Mouse (Mus musculus): ENCODE measurements around the gene Rps27l. TPM values are rescaled to one million over a fixed set of nuclear protein-coding genes. Genes with fewer than 3 reads are reported as not detected.

Gene Rps27l
- total RNA-seq, 1 experiment from 2014 or later: 291 TPM

DNA sequence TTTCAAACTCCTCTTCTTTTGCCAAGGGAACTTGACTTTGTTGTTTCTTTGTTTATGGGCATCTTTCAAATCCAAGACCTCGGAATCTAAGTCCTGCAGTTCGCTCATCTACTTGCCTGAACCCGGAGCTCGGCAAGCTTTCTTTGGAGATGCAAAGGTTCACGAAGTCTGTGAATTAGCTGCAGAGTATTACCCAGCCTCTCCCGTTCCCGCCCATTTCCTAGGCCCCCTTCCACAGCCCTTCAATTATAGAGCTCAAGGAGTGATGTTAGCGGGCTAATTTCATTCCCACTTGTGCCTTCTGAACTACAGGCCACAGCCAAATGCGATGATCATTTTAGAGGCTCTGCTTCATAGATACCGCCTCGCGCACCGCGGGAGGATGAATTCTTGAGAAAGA is 25.9 kb upstream of the Rps27l start:
- DNase-seq: no peak

DNA sequence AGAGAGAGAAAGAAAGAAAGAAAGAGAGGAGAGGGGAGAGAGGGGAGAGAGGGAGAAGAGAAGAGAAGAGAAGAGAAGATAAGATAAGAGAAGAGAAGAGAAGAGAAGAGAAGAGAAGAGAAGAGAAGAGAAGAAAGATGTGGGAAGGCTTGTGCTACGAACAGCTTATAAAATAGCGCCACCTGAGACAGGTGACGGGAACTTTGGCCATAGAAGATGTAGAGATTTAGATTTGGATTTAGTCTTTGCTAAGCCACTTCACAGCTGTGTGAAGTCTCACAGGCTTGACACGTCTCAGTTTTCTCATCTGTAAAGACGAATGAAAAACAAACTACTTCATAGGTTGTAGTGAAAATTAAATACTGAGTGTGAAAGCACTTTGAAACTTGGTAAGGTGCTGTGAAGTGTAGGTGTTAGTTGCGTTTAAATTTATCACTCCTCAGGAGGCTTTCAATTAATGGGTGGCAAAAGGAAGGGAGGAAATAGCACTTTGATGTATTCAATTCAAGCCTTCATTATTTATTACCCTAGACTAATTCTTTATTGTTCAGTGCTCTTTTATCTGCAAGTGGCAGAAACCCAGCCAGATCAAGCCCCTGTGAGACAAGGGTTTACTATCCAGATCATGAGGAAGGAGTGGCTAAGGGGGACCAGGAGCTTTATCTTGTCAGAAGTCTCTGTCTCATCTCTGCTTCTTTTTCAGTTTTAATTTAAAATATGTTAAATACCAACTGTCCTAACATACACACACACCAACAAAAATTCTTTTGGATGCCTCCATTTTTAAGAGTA is 25.2 kb upstream of the Rps27l start:
- no peak for DNase-seq

DNA sequence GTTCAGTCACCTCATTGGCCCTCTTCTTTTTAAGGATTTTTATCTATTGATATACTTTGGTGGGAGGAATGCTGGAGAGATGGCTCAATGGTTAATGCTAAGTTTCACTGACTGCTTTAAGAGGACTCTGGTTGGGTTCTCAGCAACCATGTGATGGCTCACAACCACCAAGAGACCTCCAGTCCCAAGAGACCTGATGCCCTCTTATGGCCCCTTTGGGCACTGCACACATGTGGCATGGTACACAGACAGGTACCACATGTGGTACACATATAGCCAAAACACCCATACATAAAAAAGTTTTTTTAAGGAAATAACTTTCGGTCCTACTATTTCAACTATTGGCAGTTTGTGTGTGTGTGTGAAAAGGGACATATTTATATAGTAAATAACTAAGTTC is 23.8 kb upstream of the Rps27l start:
- peak; percentile 26 for DNase-seq

DNA sequence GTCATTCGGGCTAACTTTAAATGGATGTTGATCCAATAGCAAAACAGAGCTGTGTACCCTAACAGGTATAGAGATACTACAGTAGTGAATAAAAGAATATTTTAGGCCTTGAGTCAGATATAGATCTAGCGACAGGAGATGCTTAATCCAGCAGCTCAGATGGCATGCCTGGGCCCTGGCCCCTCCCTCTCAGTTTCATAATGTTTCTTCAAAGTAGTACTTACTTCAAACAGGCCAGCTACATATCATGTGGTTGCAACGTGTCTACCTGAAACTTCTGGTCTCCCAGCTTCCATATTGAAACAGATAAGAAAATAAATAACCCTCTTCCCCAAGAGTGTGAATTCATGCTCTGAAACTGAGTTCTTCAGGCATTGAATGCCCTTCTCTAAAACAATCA is 20.0 kb upstream of the Rps27l start:
- DNase-seq: no peak

DNA sequence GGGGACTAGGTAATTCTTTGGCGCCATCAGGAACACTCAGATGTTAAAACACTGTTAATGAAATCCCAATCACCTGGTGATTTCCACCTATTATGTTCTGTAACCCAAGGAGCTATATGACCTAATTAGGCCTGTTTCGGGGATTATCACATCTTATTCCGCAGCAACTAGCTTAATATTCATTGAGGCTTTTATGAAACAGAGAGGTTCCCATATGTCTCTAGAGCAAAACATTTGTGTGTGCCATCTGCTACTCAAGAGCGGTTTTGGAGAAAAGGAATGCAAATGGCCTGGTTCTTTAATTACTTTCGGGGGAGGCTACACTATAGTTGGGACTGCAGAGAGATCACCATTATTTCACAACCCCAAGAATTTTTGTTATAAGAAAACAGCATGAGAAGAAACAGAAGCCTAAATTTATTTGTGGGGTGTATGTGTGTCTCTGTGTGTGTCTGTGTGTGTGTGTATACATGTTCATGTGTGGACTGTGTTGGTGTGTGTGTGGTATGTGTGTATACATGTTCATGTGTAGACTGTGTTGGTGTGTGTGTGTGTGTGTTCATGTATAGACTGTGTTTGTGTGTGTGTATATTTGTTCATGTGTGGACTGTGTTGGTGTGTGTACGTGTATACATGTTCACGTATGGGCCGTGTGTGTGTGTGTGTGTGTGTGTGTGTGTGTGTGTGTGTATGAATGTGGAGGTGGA is 18.0 kb upstream of the Rps27l start:
- no peak for DNase-seq

DNA sequence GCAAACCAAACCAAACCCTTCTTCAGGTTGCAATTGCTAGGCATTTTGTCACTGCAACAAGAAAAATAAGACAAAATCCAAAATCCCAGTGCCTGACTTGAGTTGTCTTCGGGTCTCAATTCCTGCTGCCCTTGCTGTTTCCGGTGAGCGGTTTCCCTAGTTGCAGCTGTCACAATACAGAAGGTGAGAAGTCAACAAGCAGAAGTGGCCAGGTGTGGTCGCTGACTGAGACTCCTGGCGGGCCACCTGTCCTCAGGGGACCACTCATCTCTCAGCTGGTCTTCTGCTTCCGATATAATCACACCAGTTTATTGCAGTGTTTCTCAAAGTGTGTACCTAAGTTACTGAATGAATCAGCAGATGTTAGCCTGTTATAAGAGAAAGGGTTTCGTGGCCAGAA is 15.5 kb upstream of the Rps27l start:
- no peak for DNase-seq

DNA sequence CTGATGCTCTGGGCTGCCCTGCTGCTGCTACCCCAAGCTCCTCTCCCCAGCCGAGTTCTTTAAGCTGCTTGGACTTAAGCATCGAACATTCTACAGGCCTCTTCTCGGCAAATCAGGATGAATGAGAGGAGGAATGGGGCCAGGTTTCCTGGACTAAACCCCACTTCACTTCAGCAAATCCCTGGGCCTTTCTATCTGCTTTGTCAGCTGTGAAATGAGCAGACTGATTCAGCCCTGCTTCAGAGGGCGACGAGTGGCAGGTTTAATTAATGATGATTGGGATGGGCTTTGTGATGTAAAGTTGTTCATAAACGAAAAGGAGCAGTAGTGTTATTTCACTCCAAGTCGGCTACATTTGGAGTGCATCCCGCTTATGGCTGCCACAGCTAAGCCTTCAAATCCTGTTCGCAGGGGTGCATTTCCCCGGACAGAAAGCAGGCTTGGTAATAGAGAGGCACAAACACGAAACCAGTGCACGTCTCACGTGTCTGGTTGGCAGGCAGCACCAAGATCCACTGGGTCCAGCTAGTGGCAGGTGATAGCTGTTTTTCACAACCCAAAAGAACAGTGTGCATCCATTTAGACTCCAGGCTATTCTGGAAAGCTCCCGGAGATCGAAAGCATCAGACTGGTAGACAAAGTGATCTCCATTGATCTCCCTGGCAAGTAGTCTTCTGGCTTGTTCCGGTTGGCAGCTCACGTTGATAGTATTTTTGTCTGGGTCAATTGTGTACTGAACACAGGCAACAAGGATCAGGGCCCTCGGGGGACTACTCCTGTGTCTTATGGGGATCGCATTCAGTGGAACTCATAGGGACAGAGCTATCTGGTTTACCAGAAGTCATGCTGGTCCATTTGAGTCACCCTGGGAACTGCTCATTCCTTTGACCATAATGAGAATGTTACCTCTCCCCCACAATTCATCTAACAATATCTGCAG is 11.7 kb upstream of the Rps27l start:
- DNase-seq: no peak

DNA sequence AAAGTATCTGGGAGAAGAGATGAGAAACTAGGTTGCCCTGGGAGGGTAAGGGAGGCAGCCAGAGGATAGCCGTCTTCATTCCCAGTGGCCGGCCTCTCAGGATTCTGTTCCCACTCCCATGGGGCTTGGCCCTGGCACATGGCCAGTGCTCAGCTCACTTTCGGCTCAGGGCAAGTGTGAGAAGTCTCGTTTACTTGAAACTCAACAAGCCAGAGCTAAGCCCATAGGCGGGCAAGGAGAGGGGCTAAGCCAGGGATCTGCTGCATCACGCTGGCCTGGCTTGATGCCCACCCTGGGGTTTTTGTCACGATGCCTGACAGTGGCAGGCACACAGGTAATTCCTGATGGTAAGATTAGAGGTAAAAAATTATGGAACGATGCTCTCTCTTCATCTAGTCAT is 8.4 kb upstream of the Rps27l start:
- DNase-seq: peak; percentile 62

DNA sequence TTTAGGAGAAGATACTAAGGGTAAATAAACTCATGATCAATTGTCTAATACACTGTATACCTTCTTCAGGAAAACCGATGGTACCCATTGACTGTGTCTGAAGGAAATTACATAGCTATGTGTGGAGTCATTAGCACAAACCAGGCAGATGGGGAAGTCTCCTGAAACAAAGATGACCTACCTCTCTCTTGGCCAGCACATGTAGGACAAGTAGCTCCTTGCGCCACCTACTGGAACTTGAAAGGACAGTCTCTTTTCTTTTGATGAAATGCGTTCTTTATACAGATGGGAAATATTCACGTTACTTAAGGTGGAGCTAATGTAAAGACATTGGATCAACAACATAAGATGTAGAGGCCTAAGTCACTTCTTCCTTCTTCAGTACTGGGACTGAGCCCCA is 7.0 kb upstream of the Rps27l start:
- DNase-seq: peak; percentile 70

DNA sequence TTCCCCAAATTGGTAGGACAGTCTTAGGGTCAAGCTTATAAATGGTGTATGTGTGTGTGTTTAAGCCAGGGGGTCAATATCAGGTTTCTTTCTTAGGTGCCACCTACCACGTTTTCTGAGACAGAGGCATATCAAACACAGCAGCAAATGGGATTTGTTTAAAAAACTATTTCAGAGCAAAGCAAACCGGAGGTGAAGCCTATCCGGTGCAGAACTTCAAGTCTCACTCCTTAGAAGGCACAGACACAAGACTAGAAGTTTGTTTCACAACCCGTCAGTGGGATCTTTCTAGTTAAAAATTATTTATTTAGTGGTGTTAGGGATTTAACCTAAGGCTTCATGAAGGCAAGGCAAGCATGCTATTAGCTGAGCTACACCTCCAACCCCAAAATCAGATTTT is 725 bp upstream of the Rps27l start:
- DNase-seq: no peak

DNA sequence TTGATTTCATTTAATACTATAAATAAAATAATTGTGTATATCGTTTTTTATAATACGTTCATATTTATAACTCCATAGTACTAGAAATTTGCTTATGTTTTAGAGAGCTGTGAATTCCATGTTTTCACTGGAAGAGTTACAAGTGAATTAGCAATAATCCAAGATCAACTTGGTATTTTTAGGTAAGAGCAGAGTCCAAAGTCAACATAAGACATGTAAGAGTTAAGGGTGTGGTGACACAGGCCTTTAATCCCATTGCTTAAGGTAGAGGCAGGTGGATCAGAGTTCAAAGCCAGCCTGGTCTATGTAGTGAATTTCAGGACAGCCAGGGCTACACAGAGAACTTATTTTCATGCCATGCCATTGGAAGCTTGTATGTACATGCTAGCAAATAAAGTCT is 2.6 kb downstream of the Rps27l start:
- no peak for DNase-seq

DNA sequence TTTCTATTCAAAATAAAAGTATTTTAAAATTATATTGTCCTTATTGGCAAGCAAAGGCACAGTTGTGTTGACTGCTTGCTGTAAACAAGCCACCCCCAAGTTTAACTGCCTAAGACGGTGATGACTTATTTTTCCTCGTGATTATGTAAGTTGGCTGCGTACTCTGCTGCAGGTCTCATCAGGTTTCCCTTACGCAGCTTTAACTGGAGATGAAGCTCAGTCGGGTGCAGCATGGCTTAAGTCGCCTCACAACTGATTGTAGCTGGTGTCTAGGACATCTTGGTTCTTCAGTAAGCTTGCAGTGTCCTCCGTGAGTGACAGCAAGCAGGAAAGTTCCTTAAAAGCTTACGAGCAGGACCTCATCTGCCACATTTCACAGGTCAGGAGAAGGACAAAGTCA is 6.4 kb downstream of the Rps27l start:
- no peak for DNase-seq

DNA sequence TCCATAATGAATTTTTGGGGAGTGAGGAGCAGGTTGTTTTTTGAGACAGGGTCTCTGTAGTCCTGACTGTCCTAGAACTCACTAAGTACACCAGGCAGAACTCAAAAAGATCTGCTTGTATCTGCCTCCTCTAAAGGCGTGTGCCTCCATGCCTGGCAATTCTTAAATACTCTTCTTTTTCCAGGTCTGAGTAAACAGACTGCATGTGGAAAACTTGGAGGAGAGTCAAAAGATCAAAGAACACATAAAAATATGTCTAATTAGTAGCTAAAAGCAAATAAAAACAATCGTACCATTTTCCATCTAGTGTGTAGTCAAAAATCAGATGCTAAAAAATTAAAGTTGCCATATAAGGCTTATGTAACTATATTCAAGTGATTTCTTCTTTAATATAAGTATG is 7.0 kb downstream of the Rps27l start:
- DNase-seq: no peak

DNA sequence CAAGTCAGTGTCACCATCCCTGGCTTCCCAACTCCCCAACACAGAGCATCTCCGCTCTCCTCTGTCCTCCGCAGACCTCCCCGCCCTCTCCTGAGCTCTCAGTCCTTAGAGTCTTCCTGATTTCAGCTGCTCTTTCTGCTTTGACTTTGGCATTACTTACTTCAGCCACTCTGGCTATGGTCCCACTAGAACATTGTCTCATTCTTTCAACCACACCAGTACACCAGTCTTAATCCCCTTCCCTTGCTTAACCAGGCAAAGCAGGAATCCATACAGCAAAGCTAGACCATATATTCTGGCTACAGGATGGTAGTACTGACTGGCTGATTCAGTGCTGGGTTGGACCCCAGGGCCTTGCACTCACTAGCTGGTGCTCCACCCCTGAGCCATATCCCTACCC is 11.6 kb downstream of the Rps27l start:
- DNase-seq: no peak

DNA sequence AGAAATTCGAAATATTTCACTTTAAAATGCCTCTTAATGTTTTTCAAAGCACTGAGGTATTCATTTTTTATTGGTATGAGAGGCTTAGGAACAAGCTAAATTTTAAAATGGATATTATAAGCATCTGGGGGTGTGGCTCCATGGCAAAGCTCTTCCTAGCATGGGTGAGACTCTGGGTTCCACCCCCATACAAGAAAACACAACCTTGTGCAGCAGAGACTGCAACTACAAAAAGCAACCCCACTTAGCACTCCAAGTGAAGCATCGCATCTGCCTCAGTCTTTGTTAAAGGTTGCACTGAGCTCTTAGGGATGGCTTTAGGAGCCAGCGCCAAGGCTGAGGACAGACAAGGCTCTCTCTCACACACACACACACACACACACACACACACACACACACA is 15.6 kb downstream of the Rps27l start:
- no peak for DNase-seq

DNA sequence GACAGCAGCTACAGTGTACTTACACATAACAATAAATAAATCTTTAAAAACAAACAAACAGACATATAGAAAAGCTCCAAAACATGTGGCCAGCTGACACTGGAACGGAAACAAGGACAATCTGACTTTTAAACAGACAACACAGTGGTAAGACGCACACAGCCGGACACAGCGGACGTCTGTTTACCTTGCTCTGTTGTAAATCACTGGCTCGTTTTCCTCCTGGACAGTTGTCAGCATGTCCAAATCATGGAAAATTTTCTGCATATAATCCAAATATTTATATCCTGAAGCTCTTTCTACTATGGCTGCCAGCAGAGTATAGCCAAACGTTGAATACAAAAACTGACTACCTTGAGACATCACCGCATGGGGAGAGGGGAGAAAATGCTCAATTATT is 21.6 kb downstream of the Rps27l start:
- DNase-seq: no peak

DNA sequence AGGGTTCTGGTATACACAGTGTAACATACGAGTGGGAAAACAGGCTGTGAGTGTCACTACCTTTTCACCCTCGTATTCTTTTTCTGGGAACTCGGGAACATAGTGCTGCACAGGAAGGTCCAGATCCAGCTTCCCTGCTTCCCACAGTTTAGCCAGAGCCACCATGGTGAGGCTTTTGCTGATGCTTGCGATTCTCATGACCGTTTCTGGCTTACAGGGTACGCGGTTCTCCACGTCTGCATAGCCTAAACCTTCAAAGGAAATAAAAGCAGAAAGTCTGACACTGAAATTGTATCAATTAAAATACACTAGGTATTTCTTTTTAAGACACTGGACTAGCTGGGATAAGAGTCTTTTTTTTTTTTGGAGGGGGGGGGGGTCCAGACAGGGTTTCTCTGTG is 25.2 kb downstream of the Rps27l start:
- DNase-seq: no peak

DNA sequence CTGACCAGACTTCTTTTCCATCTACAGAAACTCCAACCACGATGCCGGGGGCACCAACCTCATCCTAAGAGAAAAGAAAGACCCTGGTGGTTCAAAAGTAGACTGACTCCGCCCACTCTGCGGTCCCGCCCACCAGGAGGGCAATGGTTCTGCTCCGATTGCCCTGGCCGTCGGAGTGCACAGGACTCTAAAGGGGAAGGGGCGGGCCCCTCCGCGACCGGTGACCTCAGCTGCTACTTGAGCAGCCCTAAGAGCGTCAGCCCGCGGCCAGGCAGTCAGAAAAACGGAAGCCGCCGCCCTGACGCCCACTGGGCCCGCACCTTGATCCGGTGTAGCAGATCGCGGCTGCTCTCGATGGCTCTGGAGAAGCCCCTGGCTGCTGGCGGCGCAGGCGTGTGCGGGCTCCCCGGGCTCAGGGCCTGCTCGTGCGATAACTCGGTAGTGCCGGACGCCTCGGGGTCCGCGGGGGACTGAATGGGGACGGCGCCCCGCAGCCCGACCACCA is 28.9 kb downstream of the Rps27l start:
- peak; percentile 88 for DNase-seq

DNA sequence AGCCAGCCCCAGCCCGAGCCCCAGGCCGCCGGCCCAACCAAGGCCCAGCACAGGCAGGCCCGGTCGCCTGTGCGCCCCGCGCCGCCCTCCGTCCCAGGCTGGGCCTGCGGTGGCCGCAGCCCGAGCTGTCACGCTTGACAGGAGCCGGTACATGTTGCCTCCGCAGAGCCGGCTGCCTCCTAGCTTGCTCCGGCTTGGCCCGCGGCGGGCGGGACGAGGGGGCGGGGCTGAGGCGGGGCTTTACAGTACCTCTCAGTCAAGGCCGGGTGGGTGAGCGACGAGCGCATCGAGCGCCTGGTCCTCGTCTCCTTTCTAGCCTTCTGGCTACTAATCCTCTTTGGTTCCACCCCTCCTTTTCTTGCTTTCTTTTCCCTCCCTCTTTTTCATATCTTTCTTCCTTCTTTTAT is 29.4 kb downstream of the Rps27l start, which contains the start of gene Lactb:
Lactb (minus strand) TSS at position 246 of the 407 bp plus-strand sequence.
- peak; percentile 98 for DNase-seq

DNA sequence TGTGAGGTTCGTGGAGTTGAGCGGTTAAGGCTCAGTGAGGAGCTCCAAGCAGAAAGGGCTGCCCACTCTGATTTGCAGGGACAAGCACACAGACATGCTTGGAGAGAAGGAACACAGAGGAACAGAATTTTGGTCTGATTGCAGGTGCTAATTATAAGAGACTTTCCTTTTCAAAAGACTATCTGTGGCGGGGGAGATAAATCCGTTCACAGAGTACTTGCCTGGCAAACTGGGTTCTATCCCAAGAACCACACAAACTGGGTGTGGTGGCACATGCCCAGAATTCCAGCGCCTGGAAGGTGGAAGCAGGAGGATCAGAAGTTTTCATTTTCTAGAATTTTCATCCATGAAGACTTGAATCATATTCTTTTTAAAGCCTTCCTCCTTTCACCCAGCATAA is 31.2 kb downstream of the Rps27l start:
- DNase-seq: no peak

DNA sequence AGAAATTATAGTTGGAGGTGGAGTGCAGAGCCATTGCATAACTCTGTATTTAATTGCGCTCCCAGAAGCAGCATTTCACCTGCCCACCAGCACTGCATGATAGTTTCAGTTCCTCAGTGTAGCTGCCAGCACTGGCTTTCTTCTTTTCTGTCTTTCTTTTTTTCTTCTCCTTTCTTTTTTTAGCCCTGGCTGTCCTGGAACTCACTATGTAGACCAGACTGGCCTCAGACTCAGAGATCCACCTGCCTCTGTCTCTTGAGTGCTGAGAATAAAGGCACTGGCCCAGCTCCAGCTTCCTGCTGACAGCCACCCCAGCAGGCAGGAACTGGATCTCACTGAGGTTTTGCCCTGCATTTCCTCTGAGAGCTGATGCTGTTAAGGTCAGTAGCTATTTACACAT is 32.1 kb downstream of the Rps27l start:
- no peak for DNase-seq

DNA sequence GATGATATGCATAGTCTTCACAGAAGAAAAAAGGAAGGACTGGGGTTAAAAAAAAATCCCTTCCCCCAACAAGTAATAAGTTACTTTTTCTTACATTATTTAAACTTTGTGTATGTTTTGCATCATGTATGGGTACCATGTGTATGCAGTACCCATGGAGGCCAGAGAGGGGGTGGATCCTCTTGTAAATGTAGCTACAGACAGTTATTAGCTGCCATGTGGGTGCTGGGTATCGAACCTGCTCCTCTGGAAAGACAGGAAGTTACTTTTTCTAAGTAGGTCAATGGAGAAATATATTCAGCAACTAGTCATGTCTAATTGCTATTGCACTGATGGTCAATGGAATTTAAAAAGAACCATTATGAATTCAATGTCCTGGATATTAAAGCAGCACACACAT is 32.6 kb downstream of the Rps27l start:
- DNase-seq: no peak

DNA sequence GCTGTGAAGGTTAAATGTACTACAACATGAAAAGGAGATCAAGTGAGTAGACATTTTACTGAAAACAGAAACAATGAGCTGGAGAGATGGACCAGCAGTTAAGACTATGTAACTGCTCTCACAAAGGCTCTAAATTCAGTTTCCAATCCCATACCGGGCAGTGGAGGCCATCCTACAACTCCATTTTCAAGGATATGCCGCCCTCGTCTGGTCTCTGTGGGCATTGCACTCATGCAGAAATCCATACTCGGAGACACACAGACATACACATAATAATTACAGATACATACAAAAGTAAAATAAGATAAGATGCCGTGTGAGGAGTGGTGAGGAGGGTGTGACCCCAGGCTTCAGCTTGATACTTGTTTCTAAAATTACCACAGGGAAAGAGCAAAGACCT is 34.6 kb downstream of the Rps27l start:
- peak; percentile 84 for DNase-seq
